Mouse (Mus musculus) ES-Bruce4 (cell line): ENCODE results near the gene Slc12a9.

Source experiments
- EP300 ChIP-seq: IDR thresholded peaks from 2 replicates; pipeline ENCODE4 v1.6.1; 2011; ENCODE audit warnings: low read depth, low read length; ENCODE audit not compliant: insufficient read depth
- POLR2A ChIP-seq: IDR thresholded peaks from one replicate; pipeline ENCODE4 v1.8.1; 2011; ENCODE audit warnings: low read length; ENCODE audit not compliant: insufficient read depth

GRCm38 (mm10) chr5:137345821-137346220, 12.4 kb upstream of the Slc12a9 start:
- TF ChIP-seq POLR2A, result no peak
- no peak for TF ChIP-seq EP300
